Mouse (Mus musculus) T-helper 2 cell (primary cell): ENCODE measurements around the gene 2310033P09Rik.

Experiments
- in situ Hi-C: fragments of 300-600 bp; cut with MboI, MseI; formaldehyde crosslinking; loops from one replicate; pipeline ENCODE4 v1.15.1; 2025; ENCODE audit warnings: high pct_unique_total_duplicates

2310033P09Rik gene

DNA sequence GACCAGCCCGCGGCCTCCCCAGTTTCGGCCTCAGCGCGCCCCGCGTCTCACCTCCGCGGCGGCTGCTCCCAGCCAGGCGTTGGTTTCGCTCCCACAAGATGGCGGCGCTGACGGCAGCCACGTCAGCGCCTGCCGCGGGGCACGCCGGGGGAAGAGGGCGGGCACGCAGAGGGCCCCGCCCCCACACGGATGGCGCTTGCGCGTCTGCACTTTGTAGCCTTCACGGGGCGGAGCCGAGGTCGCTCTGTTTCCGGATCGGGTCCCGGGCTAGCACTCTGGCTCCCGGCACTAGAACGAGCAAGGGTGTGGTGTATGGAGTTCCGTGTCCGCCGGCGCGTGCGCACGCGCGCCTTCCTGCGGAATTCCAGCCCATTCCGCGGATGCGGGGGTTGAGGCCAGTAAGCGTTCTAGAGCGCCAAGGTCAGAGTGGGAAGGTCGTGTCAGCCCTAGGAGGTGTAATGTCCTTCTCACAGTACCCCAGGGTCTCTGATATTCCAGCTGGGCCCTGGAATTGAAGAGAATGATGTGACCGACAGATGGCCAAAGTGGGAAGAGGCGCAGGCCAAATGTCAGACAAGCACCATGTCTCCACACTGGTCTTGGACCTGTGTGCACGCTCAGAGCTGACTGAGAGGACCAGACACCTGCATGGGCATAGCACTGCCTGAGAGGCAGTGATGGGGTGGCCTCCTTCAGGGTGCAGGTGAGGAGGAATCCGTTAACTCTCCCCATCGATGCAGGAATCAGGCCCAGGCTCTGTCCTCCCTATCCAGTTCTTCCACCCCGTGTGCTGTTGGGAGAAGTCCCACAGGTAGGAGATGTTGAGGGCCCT lies 20.2 kb downstream of the 2310033P09Rik start, which contains the start of gene Arf1:
Arf1 (minus strand) TSS at position 149 of the 832 bp plus-strand sequence.
- in situ Hi-C loops, result no loop called here

DNA sequence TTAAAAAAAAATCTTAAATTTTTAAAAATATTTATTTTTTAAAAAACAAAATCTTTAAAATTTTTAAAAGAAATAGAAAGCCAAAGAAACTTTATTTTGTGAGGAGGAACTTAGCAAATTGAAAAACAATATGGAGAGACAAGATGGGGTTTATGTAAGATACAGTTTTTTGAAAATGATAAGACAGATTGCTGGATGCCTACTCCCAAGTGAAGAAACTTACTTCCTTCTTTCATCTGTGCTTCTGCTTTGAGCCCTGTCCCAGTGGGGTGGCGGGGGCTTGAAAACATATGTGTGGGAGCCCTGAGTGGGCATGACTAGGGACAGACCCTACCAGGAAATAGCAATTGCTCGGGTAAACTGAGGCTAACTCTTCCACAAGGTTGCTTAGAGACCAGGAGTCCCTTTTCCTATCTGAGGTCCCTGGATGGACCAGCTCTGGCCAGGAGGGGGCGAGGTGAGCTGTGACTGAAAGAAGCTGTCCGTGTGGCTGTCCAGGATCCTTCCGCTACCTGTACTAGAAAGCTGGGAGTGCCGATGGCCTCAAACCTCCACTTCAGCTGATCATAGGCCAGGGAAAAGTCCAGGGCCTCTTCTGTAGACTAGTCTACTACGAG lies 22.1 kb downstream of the 2310033P09Rik start:
- in situ Hi-C loops, result no loop called here

DNA sequence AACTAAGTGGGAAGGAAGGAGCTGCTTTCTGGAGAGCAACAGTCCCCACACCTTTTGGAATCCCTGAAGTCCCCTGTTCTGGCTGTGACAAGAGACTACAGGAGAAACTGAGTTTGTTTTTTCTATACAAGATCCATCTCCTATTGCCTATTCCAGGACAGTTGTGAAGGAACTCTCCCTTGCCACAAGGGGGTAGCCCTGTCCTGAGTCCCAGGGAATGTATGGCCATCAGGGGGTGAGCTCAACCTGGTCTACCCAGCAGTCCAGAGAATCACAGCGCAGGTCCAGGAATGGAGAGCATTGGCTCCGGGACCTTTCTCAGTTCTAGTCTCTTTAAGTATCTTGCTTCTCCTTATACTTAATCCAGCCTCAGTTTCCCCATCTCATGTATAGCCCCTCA lies 24.7 kb downstream of the 2310033P09Rik start:
- in situ Hi-C loops, result no loop called here

DNA sequence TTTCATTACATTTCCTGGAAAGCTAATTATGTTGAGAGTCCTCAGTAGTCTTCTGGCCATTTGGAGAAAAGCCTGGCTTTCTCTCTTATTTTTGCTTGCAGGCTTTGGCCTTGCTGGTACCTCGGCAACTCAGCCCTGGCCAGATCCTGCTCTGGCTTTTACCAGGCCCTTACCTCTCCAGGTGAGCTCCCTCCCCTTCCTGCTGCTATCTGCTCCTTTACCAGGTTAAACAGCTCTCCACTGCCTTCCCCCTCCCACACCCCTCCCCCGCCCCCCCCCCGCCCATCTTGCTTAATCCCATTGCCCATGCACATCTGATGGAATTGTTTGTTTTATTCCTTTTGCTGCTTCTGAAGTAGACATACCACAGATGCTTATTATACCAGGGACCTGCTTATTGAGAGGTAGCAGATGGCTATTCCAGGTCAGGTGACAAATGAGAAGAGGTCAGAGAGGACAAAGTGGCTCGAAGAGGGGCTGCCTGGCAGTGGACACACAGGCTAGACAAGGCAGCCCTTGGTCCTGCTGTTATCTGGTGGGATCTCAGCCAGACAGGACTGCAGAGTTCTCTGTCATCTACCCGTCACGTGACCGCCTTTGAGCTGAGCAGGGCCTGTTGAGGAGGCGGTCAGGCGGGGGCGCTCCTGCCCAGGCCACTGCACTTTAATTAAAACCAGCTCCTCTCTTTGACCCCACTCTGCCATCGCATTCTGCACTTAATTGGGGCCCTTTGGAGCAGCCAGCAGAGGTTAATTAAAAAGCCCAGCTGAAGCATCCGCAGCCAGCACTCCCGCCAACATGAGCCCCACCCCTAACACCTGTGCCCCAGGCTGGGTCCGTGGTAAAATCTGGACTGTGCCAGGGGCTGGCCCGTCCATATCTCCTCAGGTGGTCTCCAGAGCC lies 30.7 kb downstream of the 2310033P09Rik start:
- in situ Hi-C loops, result no loop called here

DNA sequence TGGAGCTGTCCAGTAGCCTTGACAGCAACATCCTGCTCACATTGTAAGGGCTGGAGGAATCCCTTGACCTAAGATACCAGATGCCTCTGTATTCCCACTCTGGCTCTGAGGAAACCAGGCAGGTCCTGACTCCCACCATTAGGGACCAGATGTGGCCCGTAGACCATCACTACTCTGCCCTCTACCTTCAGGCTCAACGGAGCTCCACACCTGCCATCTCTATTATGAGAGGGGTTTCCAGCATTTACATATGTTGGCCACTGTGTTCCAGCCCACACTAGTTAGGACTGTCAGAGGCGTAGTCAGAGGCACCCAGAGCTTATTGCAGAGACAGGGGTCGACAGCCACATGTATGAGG lies 31.3 kb downstream of the 2310033P09Rik start:
- in situ Hi-C loops, result no loop called here

DNA sequence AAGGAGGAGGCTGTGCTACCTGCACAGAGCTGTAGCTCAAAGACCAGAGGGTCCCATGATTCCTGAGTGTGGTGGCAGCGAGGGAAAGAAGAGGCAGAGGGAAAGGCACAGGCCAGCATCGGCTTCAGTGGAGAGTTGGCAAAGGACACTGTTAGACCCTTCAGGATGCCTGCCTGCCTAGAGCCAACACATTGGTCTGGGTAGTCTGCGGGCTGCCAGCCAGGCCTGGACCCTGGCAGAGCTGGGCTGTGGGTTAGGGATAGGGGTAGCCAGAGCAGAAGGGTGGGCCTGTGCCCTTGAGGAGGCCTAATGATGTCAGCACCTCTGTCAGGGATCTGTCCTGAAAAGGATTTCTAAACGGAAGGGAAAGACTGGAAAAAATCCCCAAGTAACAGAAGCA lies 31.7 kb downstream of the 2310033P09Rik start:
- in situ Hi-C loops, result no loop called here

DNA sequence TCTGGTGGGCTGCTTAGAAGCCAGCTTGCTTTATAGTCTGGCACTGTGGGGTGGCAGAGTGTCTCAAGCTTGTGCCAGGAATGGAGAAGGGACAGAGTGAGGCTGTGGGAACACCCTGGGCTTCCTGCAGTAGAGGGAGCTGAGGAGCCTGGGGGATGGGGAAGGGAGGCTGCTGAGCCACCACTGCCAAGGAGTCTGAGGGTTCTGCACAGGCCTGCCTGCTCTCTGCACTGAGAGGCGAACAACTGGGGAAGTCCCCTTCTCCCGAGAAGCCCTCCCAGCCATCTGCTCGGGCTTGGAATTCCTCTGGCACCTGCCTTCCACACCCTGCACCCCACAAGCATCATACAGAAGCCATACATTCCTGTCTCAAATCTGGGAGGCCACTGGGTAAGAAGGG lies 33.7 kb downstream of the 2310033P09Rik start:
- in situ Hi-C loops, result no loop called here

DNA sequence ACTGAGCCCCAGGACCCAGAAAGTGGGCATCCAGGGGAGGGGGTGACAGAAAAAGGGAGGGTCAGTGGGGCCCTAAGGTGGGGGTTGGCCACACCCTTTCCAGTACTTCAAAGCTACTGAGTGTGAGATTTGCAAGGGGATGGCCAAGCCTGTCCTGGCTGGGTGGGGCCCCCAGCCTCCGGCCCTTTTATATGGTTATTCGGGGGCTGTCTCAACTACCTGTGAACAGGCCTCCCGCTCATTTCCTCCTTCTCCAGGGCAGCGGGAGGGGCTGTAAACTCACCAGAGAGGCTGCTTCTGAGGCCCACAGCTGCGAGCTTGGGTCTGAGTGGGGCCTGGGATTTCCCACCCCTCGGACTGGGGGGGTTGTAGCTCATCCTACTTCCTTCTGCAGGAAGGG lies 35.7 kb downstream of the 2310033P09Rik start:
- in situ Hi-C loops, result no loop called here

DNA sequence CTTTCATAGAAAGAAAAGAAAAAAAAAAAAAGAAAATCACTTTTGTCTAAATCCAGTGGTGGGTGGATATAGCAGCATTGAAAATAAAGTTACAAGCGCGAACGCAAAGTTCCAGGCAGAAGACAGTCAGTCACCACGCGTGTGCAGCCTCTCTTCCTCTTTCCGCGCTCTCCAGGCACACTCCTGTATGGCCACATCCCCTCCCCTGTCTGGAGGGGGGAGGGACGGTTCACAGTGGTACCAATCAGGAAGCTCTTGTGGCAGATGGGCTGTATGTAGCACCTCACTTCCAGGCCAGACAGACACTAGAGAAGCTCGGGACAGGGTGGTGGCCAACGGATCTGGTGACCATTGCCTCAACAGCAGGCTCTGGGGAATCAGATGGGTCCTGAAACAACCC lies 40.0 kb downstream of the 2310033P09Rik start:
- in situ Hi-C loops, result no loop called here

DNA sequence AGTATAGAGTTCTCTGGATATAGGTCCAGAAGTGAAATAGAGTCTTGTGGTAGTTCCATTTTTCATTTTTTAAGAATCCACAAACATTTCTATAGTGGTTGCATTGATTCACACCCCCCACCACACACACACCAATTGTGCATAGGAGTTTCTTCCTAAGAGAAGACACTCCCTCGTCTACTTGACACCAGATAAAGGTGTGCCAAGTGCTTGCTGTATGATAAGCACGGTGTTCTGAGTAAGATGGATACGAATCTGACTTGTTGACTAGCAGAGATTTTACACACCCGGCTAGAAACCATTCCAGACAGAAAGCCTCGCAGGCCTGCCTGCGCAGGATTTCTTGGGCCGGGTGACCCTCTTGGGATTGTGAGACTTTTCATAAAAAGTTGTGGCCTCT lies 51.5 kb downstream of the 2310033P09Rik start:
- in situ Hi-C loops, result loop anchor here (5.0 kb wide), 1 partner anchor 242 kb away; no protein-coding TSS in a partner anchor
